Comparison of ENCODE assay signal across 22 mouse cellular contexts in the genomic region with DNA sequence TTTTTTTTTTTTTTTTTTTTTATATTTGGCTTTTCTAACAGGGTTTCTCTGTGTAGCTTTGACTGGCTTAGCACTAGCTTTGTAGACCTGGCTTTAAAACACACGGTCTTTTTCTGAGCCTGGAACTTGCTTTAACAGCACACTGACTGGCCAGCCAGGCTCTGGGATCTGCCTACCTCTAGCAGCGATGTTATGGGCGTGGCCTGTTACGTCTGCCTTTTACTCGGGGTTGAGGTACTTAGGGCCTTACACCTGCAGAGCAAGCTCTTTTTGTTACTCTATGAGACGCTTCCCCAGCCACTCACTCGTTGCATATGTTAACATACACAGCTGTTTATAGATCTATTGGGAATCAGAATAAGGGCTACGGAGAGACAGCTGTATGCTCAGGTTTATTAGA. TPM values are rescaled to one million over a fixed set of nuclear protein-coding genes. Genes with fewer than 3 reads are reported as not detected.
"Had no signal": no experiment of that assay in that cellular context is flagged by ENCODE, and none has a peak within 500 bp of the region (broad histone marks: within the 10 kb centered on the region; RNA-seq: fewer than 3 reads in every experiment).

No protein-coding gene starts in this region.

- DNase-seq: kidney, postnatal 4 days; layer of hippocampus, adult 9-11 months; liver, postnatal 0 days; lung, postnatal 14 days; lung, postnatal 4 days; midbrain, embryonic 14.5 days; thymus, adult 18-20 months; thymus, postnatal 36 days had no signal

- H3K9me3 ChIP-seq: limb, embryonic 10.5 days had no signal

- H3K4me3 ChIP-seq: limb, embryonic 10.5 days; limb, embryonic 13.5 days had no signal

- H3K27me3 ChIP-seq: limb, embryonic 13.5 days had no signal

- H3K4me1 ChIP-seq: limb, embryonic 10.5 days; limb, embryonic 13.5 days had no signal

- H3K36me3 ChIP-seq: limb, embryonic 10.5 days; limb, embryonic 13.5 days had no signal

- H3K27ac ChIP-seq: kidney, postnatal 0 days; limb, embryonic 10.5 days; limb, embryonic 13.5 days; liver, embryonic 14.5 days had no signal

- H3K9ac ChIP-seq: limb, embryonic 13.5 days; liver, embryonic 14.5 days; liver, postnatal 0 days had no signal

RNA-seq across cellular contexts. Expression of a gene that starts 14.1 kb away (rescaled TPM):
- total RNA-seq: layer of hippocampus, adult 18-20 months; layer of hippocampus, postnatal 25 days; left cerebral cortex, adult 18-20 months; left cerebral cortex, postnatal 25 days; megakaryocyte-erythroid progenitor cell, adult 5-6 weeks; midbrain, postnatal 0 days had no signal
- polyA plus RNA-seq: midbrain, embryonic 11.5 days; midbrain, embryonic 14.5 days; midbrain, postnatal 0 days; neural tube, embryonic 11.5 days; neural tube, embryonic 14.5 days; urinary bladder, adult 2 months had no signal
